Mouse (Mus musculus) CH12.LX (cell line): ENCODE results near the gene Pitpnm2. TPM values are rescaled to one million over a fixed set of nuclear protein-coding genes. Genes with fewer than 3 reads are reported as not detected.

Experiments
- DNase-seq: peaks from one replicate; pipeline ENCODE4 v3.0.0-alpha.2; 2013; ENCODE audit errors: extremely low read depth
- H3K27ac ChIP-seq: 2 replicates; pipeline ENCODE4 v1.5.1; 2012; ENCODE audit warnings: low read depth, mild to moderate bottlenecking, control low read depth, moderate library complexity; ENCODE audit not compliant: insufficient read depth
- H3K27me3 ChIP-seq: replicated peaks from 2 replicates; pipeline ENCODE3; 2012; ENCODE audit warnings: inconsistent platforms
- H3K36me3 ChIP-seq, 2 experiments: replicated peaks in 1 of 2; 2 replicates each; pipeline versions ENCODE3 to v1.6.1; 2012; ENCODE audit warnings: inconsistent platforms in 1 of 2, low read length in 1 of 2, mild to moderate bottlenecking in 1 of 2, mixed read lengths in 1 of 2, moderate library complexity in 1 of 2; ENCODE audit not compliant: control insufficient read depth in 1 of 2, insufficient read depth in 1 of 2
- H3K4me1 ChIP-seq, 2 experiments: 2 replicates each; pipeline ENCODE4 v1.6.1; 2012; ENCODE audit warnings: inconsistent platforms in 1 of 2, moderate library complexity in 1 of 2; ENCODE audit not compliant: insufficient read depth in 2 of 2, control insufficient read depth in 1 of 2
- H3K4me2 ChIP-seq: 2 replicates; pipeline ENCODE4 v1.6.1; 2012; ENCODE audit warnings: low read depth, mild to moderate bottlenecking, control low read depth; ENCODE audit not compliant: poor library complexity, insufficient read depth, severe bottlenecking
- H3K4me3 ChIP-seq, 3 experiments: fragments of 150-350 bp in 1 of 3; sonication (generic) in 1 of 3; replicated peaks in 1 of 3; 2 replicates each; pipeline versions ENCODE3 to v1.5.1; 2011 to 2012; ENCODE audit warnings: low read depth in 2 of 3, low read length in 2 of 3, mild to moderate bottlenecking in 2 of 3, moderate library complexity in 2 of 3, control low read depth in 1 of 3, improper control_type of control experiment in 1 of 3, inconsistent platforms in 1 of 3, mixed read lengths in 1 of 3; ENCODE audit not compliant: poor library complexity in 1 of 3
- H3K79me2 ChIP-seq: replicated peaks from 2 replicates; pipeline ENCODE4 v1.6.1; 2012; ENCODE audit warnings: mild to moderate bottlenecking, moderate library complexity; ENCODE audit not compliant: control insufficient read depth, poor library complexity, insufficient read depth, severe bottlenecking; ENCODE audit errors: extremely low read depth
- H3K9ac ChIP-seq: 2 replicates; pipeline ENCODE4 v1.6.1; 2012; ENCODE audit warnings: low read depth, mild to moderate bottlenecking, control low read depth, moderate library complexity; ENCODE audit not compliant: insufficient read depth
- H3K9me3 ChIP-seq: replicated peaks from 2 replicates; pipeline ENCODE3; 2012; ENCODE audit warnings: low read length, inconsistent platforms, mixed read lengths
- CHD2 ChIP-seq: IDR thresholded peaks from 2 replicates; pipeline ENCODE4 v1.6.1; 2011; ENCODE audit warnings: low read length, improper control_type of control experiment
- E2F4 ChIP-seq: IDR thresholded peaks from 2 replicates; pipeline ENCODE4 v1.6.1; 2011; ENCODE audit warnings: low read depth, low read length, improper control_type of control experiment; ENCODE audit not compliant: insufficient replicate concordance
- ETS1 ChIP-seq: conservative IDR thresholded peaks from 2 replicates; pipeline ENCODE4 v1.6.1; 2012; ENCODE audit warnings: low read depth, mild to moderate bottlenecking, inconsistent platforms, low read length, improper control_type of control experiment, moderate library complexity
- GABPA ChIP-seq: IDR thresholded peaks from 2 replicates; pipeline ENCODE4 v1.6.1; 2012; ENCODE audit warnings: low read depth, low read length, improper control_type of control experiment, inconsistent platforms; ENCODE audit not compliant: insufficient replicate concordance
- HCFC1 ChIP-seq: IDR thresholded peaks from 2 replicates; pipeline ENCODE4 v1.6.1; 2012; ENCODE audit warnings: low read depth, mild to moderate bottlenecking, inconsistent platforms, low read length, improper control_type of control experiment
- JUND ChIP-seq: conservative IDR thresholded peaks from 2 replicates; pipeline ENCODE4 v1.6.1; 2011; ENCODE audit warnings: low read depth, low read length, improper control_type of control experiment
- KAT2A ChIP-seq: IDR thresholded peaks from 2 replicates; pipeline ENCODE4 v1.6.1; 2012; ENCODE audit warnings: low read length, improper control_type of control experiment, inconsistent platforms; ENCODE audit not compliant: insufficient replicate concordance
- MAFK ChIP-seq: IDR thresholded peaks from 2 replicates; pipeline ENCODE4 v1.6.1; 2011; ENCODE audit warnings: low read length, improper control_type of control experiment; ENCODE audit not compliant: insufficient replicate concordance
- MAX ChIP-seq: IDR thresholded peaks from 2 replicates; pipeline ENCODE4 v1.6.1; 2011; ENCODE audit warnings: low read length, improper control_type of control experiment
- MAZ ChIP-seq: IDR thresholded peaks from 2 replicates; pipeline ENCODE4 v1.6.1; 2012; ENCODE audit warnings: low read depth, mild to moderate bottlenecking, inconsistent platforms, low read length, improper control_type of control experiment, moderate library complexity
- MEF2A ChIP-seq: IDR thresholded peaks from 2 replicates; pipeline ENCODE4 v1.6.1; 2014; ENCODE audit warnings: low read depth, mild to moderate bottlenecking, inconsistent platforms, low read length, improper control_type of control experiment, borderline replicate concordance
- MXI1 ChIP-seq: IDR thresholded peaks from 2 replicates; pipeline ENCODE4 v1.6.1; 2011; ENCODE audit warnings: mild to moderate bottlenecking, low read depth, low read length, improper control_type of control experiment
- MYC ChIP-seq: IDR thresholded peaks from 2 replicates; pipeline ENCODE4 v1.6.1; 2011; ENCODE audit warnings: low read depth, mild to moderate bottlenecking, improper control_type of control experiment, low read length
- NELFE ChIP-seq: IDR thresholded peaks from 2 replicates; pipeline ENCODE4 v1.6.1; 2011; ENCODE audit warnings: low read depth, low read length, improper control_type of control experiment
- NRF1 ChIP-seq: IDR thresholded peaks from 2 replicates; pipeline ENCODE4 v1.6.1; 2014; ENCODE audit warnings: low read depth, mild to moderate bottlenecking, inconsistent platforms, low read length, improper control_type of control experiment, moderate library complexity
- PAX5 ChIP-seq: IDR thresholded peaks from 2 replicates; pipeline ENCODE4 v1.6.1; 2012; ENCODE audit warnings: low read length, inconsistent platforms, mixed read lengths
- POLR2A ChIP-seq: IDR thresholded peaks from 2 replicates; pipeline ENCODE4 v1.6.1; 2011; ENCODE audit warnings: low read depth, mild to moderate bottlenecking, improper control_type of control experiment, low read length
- SIN3A ChIP-seq: IDR thresholded peaks from 2 replicates; pipeline ENCODE4 v1.6.1; 2012; ENCODE audit warnings: low read length, improper control_type of control experiment, inconsistent platforms
- TBP ChIP-seq: conservative IDR thresholded peaks from 2 replicates; pipeline ENCODE4 v1.6.1; 2011; ENCODE audit warnings: low read depth, low read length, improper control_type of control experiment
- TCF12 ChIP-seq: IDR thresholded peaks from 2 replicates; pipeline ENCODE4 v1.6.1; 2014; ENCODE audit warnings: low read depth, mild to moderate bottlenecking, inconsistent platforms, low read length, improper control_type of control experiment
- UBTF ChIP-seq: IDR thresholded peaks from 2 replicates; pipeline ENCODE4 v1.6.1; 2012; ENCODE audit warnings: low read depth, mild to moderate bottlenecking, inconsistent platforms, low read length, improper control_type of control experiment, moderate library complexity
- USF1 ChIP-seq: IDR thresholded peaks from 2 replicates; pipeline ENCODE4 v1.6.1; 2014; ENCODE audit warnings: low read depth, mild to moderate bottlenecking, inconsistent platforms, low read length, improper control_type of control experiment
- USF2 ChIP-seq: conservative IDR thresholded peaks from 2 replicates; pipeline ENCODE4 v1.6.1; 2011; ENCODE audit warnings: low read depth, low read length, improper control_type of control experiment
- ZC3H11A ChIP-seq: IDR thresholded peaks from 2 replicates; pipeline ENCODE4 v1.6.1; 2012; ENCODE audit warnings: low read depth, mild to moderate bottlenecking, inconsistent platforms, low read length, improper control_type of control experiment
- ZNF384 ChIP-seq: IDR thresholded peaks from 2 replicates; pipeline ENCODE4 v1.6.1; 2012; ENCODE audit warnings: low read depth, low read length, improper control_type of control experiment, inconsistent platforms
- dilution Hi-C: fragments of 300-500 bp; cut with MboI; formaldehyde crosslinking; loops from 2 replicates; pipeline ENCODE4 v1.14.3; 2020; ENCODE audit warnings: low sequenced_read_pairs; ENCODE audit not compliant: extremely low pct_unique_long_range_greater_than_20kb, extremely low pct_ligation_motif_present
- in situ Hi-C: fragments of 300-500 bp; cut with MboI; formaldehyde crosslinking; loops from 3 replicates; pipeline ENCODE4 v1.14.3; 2019; ENCODE audit warnings: low sequenced_read_pairs, low pct_ligation_motif_present, low pct_unique_long_range_greater_than_20kb, mixed read lengths
- polyA plus RNA-seq: library from polyadenylated mRNA; unstranded; fragments of >175 nt; gene quantifications from 2 replicates; pipeline ENCODE4 v1.2.1, GENCODE M21; 2012; ENCODE audit warnings: low read depth; ENCODE audit not compliant: insufficient read length
- total RNA-seq, 2 experiments: library from RNA; depleted of rRNA; stranded (reverse); fragments of 300-350 nt in 1 of 2; fragments of >200 nt in 1 of 2; gene quantifications; 2 replicates each; pipeline ENCODE4 v1.2.3; 2012 to 2014

Pitpnm2 gene
- total and polyA plus RNA-seq, 3 experiments: 1.0 to 11.9 (median 5.3) TPM

DNA sequence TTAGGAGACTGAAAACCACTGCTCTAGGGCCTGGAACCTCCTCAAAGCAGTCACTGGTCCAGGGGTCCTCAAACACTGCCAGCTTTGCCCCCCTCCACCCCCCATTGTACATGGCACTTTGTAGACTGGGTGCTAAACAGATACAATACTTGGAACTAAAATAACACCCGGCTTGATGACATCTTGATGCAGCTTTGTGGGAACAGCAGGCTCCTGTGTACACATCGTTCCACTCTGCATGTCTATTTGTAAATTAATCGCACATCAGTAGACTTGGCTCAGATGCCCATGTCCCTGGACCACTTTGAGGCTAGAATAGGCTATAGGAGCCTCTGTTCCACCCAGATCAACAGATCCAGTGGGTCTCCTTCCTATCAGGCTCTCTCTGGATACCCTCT lies 80.3 kb downstream of the Pitpnm2 start:
- no peak for TF ChIP-seq POLR2A
- no peak for TF ChIP-seq USF1
- no peak for TF ChIP-seq TBP
- no peak for TF ChIP-seq ZNF384
- TF ChIP-seq MAX: no peak
- TF ChIP-seq MEF2A: no peak
- no peak for TF ChIP-seq MXI1
- TF ChIP-seq KAT2A: no peak
- TF ChIP-seq HCFC1: no peak
- TF ChIP-seq USF2: no peak
- TF ChIP-seq E2F4: no peak
- no peak for TF ChIP-seq MAZ
- TF ChIP-seq ETS1: no peak
- no peak for TF ChIP-seq UBTF
- H3K4me1 ChIP-seq: no peaks in the 10 kb centered on the region; a peak in 2 of 4 replicates
- no peak overlapping the region for H3K4me3 ChIP-seq
- H3K79me2 ChIP-seq: no peaks in the 10 kb centered on the region
- dilution Hi-C loops (no loop called here), in situ Hi-C loops (loop anchor here (5.0 kb wide), 1 partner anchor 33 kb away; no protein-coding TSS in a partner anchor)
- no peak overlapping the region for H3K9ac ChIP-seq
- H3K9me3 ChIP-seq: no peaks in the 10 kb centered on the region
- H3K27ac ChIP-seq: no peak overlapping the region
- DNase-seq: no peak
- no peaks in the 10 kb centered on the region for H3K27me3 ChIP-seq
- peaks cover 0 to 16% of the 10 kb centered on the region in 2 experiments for H3K36me3 ChIP-seq
- no peak overlapping the region for H3K4me2 ChIP-seq

DNA sequence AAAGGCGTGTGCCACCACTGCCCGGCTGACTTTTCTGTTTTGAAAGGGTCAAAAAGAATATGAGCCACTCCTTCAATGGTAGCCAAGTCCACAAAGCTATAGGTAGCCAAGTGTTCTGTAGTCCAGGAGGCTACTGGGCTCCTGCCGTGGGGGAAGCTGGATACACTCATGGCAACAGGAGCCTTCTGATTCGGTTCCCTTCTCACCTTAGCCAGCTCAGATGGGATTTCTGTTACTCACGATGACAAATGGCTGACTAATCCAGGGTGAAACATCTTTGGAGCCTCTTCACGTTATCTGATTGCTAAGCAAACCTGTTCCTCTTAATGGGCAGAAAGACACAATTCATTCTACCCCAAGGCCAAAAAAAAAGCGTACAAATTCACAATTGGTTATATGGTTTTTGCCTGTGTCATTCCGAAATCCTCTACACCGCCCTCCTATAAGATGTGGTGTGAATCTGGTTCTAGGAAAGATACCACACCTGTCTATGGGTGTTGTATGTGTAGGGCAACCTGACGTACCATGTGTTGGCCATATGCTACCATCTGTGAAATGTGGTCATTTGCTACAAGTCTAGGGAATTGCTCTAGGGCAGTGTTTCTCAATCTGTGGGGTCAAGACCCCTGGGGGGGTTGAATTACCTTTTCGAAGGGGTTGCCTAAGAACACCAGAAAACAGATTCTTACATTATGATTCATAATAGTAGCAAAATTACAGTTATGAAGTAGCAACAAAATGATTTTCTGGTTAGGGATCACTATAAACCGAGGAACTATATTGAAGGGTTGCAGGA lies 80.9 kb downstream of the Pitpnm2 start:
- dilution Hi-C loops: no loop called here
- in situ Hi-C loops: loop anchor here (5.0 kb wide), 1 partner anchor 34 kb away; no protein-coding TSS in a partner anchor
- TF ChIP-seq GABPA (no peak), ETS1 (no peak), USF2 (no peak), MXI1 (no peak), MAFK (no peak), ZNF384 (no peak), HCFC1 (no peak), PAX5 (no peak), CHD2 (no peak), JUND (no peak), MYC (no peak), NELFE (no peak), TCF12 (no peak), ZC3H11A (no peak), SIN3A (no peak), NRF1 (no peak)
- H3K4me2 ChIP-seq: no peak overlapping the region
- H3K4me1 ChIP-seq: no peaks in the 10 kb centered on the region; a peak in 2 of 4 replicates
- H3K27ac ChIP-seq: no peak overlapping the region
- peaks cover 0 to 14% of the 10 kb centered on the region in 2 experiments for H3K36me3 ChIP-seq
- no peaks in the 10 kb centered on the region for H3K9me3 ChIP-seq
- no peaks in the 10 kb centered on the region for H3K27me3 ChIP-seq
- no peak overlapping the region for H3K4me3 ChIP-seq
- no peaks in the 10 kb centered on the region for H3K79me2 ChIP-seq
- H3K9ac ChIP-seq: no peak overlapping the region
- no peak for DNase-seq
